Mouse (Mus musculus): ENCODE data around the gene Hist1h4c.

DNA sequence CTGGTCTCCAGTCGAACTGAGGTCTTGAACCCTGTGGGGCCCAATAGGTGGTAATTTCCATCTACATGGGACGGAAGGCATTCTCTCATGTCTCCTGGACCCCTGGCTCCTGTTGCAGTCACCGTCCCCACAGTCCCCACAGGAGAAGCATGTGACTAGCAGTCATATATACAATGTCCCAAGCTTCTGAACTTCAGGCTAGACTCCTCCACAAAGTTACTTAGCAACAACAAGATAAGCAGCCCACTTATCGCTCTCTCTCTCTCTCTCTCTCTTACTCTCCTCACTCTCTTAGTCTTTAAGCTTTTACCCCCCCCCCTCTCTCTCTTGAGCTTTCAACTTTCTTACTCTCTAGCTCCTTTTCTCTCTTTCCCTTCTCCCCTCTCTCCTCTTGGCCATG, 26.0 kb upstream of the Hist1h4c start:
- no peak for TF ChIP-seq EP300 (optimal IDR thresholded peaks at IDR 0.05)
- TF ChIP-seq CTCF (IDR thresholded peaks at IDR 0.05; ENCODE audit: low read depth), result no peak
